Mouse (Mus musculus) kidney, adult 10 weeks (tissue): ENCODE data around the gene Ces1d. TPM values are rescaled to one million over a fixed set of nuclear protein-coding genes. Genes with fewer than 3 reads are reported as not detected.

Source experiments
- polyA plus RNA-seq: library from polyadenylated mRNA; stranded (reverse); fragments of 350-450 nt; fragmentation: Illumina TruSeq; extraction: RNeasy Lipid Tissue Mini Kit (QIAGEN cat#74804); gene quantifications from one replicate; pipeline ENCODE4 v1.2.3, GENCODE M21; 2014; ENCODE audit warnings: low read depth, low replicate concordance

Ces1d gene
- polyA plus RNA-seq, result 331 TPM

DNA sequence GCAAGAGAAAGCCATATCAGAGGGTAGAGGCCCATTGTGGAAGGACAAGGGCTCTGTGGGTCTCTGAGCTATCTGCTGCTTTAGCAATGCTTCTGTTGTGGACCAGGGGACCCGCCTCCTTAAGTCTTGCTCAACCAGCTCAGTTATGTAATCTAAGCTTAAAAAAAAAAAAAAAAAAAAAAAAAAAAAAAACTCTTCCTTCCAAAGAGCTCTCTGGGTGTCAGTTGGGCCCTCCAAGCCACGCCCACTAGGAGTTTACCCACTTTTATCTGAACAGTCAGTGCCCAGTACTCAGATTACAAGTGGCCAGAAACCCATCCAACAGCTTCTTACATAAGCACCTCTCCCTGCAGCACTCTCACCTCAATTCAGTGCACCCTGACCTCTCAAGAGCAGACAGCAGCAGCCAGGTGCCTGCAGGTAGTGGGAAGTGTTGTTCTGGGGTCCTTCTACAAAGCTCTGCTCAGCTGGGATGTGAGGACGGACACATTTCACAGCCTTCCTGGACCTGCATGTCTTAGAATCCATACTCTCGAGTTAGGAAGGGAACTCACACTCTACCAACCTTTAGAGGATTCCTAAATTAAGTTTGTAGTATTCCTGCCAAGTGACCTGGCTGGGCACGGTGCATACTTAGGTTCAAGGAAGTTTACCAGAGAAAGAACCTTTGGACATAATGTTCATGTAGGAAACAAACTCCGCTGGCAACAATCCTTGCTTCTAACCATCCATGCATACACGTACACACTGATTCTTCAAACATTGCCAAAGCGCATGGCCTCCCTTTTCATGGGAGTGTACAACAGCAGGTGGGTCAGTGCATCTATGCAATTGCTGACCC is at the start of gene Ces1d:
TSS of gene Ces1d (minus strand) at position 154 of the 841 bp plus-strand sequence.

DNA sequence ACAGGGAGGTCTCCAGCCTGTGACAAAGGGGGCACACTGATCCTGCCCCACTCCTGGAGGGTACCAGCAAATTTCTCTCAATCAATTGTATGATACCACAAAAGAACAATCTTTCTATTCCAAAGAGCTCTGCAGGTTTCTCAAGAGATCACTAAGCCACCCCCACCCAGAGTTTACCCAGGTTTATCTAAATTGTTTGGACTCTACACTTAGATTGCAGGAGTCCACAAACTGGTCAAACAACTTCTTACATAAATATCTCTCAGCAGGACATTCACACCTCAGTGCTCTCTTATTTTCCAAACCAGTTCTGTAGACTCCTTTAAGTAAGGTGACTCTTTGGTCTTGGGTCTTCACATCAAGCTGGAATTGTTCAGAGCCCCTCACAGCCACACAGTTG is 31.8 kb upstream of the Ces1d start, which contains the start of gene Ces1e:
TSS of gene Ces1e (minus strand) at position 174 of the 400 bp plus-strand sequence.

GRCm38 (mm10) chr8:93131233-93131980 is 66.2 kb downstream of the Ces1d start, which contains the start of gene Ces1c:
Ces1c (minus strand) TSS chr8:93131283.

Other genes starting within 250 kb of the Ces1d start
- gene Slc6a2, start 237.8 kb downstream of the Ces1d start, polyA plus RNA-seq, result not detected
- not detected for gene Ces1a, start 149.6 kb downstream of the Ces1d start, polyA plus RNA-seq
- gene Ces1b, start 117.8 kb downstream of the Ces1d start, polyA plus RNA-seq, result not detected
- 0.65 TPM for gene Ces1c, start 66.6 kb downstream of the Ces1d start, polyA plus RNA-seq
- 58.6 TPM for gene Ces1e, start 31.8 kb upstream of the Ces1d start, polyA plus RNA-seq
- 75.5 TPM for gene Ces1f, start 81.9 kb upstream of the Ces1d start, polyA plus RNA-seq
- gene Ces1g, start 139.5 kb upstream of the Ces1d start, polyA plus RNA-seq, result 1.1 TPM
- not detected for gene Ces1h, start 181.9 kb upstream of the Ces1d start, polyA plus RNA-seq